Mouse (Mus musculus): ENCODE results near the gene Orai3.

Gene Orai3

GRCm38 (mm10) chr7:127823236-127824171, 53.9 kb downstream of the Orai3 start:
- DNase-seq (ENCODE audit: extremely low spot score, low read depth, low spot score) = no peak

GRCm38 (mm10) chr7:127824176-127824871, 54.7 kb downstream of the Orai3 start, which contains the start of the genes Stx4a and Stx1b:
Stx4a (plus strand) TSS chr7:127824294.
Stx1b (minus strand) TSS chr7:127824549.
- DNase-seq (ENCODE audit: extremely low spot score, low read depth, low spot score) = no peak
